Mouse (Mus musculus) hindbrain, embryonic 12.5 days (tissue): ENCODE measurements around the gene Xylt1. TPM values are rescaled to one million over a fixed set of nuclear protein-coding genes. Genes with fewer than 3 reads are reported as not detected.

Source experiments
- ATAC-seq: fragments of 200-750 bp; cut with Nextera tagmentation; 2 replicates; pipeline ENCODE4 v1.8.0; 2017; ENCODE audit warnings: moderate TSS enrichment; ENCODE audit not compliant: low FRiP score
- H3K27ac ChIP-seq: fragments of 300-500 bp; sonication (generic); 2 replicates; pipeline ENCODE4 v1.5.1; 2016; ENCODE audit warnings: mild to moderate bottlenecking
- H3K27me3 ChIP-seq: fragments of 300-500 bp; sonication (generic); 2 replicates; pipeline ENCODE4 v1.6.1; 2016; ENCODE audit warnings: mild to moderate bottlenecking
- H3K36me3 ChIP-seq: fragments of 300-500 bp; sonication (generic); 2 replicates; pipeline ENCODE4 v1.6.1; 2016; ENCODE audit warnings: mild to moderate bottlenecking
- H3K4me1 ChIP-seq: fragments of 300-500 bp; sonication (generic); 2 replicates; pipeline ENCODE4 v1.6.1; 2016
- H3K4me2 ChIP-seq: fragments of 300-500 bp; sonication (generic); replicated peaks from 2 replicates; pipeline ENCODE4 v1.6.1; 2016; ENCODE audit warnings: mild to moderate bottlenecking
- H3K4me3 ChIP-seq: fragments of 300-500 bp; sonication (generic); 2 replicates; pipeline ENCODE4 v1.5.1; 2016; ENCODE audit warnings: mild to moderate bottlenecking
- H3K9ac ChIP-seq: fragments of 300-500 bp; sonication (generic); 2 replicates; pipeline ENCODE4 v1.6.1; 2016; ENCODE audit warnings: mild to moderate bottlenecking, moderate library complexity
- H3K9me3 ChIP-seq: fragments of 300-500 bp; sonication (generic); replicated peaks from 2 replicates; pipeline ENCODE4 v1.6.1; 2016; ENCODE audit warnings: mild to moderate bottlenecking
- WGBS: fragments of 180-500 bp; shearing (Covaris S2); methylation state at CpG from one replicate; pipeline ENCODE4 v1.1.7; 2016; 5-methylcytosine and 5-hydroxymethylcytosine counted together
- polyA plus RNA-seq: library from polyadenylated mRNA; unstranded; fragments of >200 nt; fragmentation: Nextera tagmentation; extraction: Ambion mirVana; gene quantifications from 2 replicates; pipeline ENCODE4 v1.2.1, GENCODE M21; 2016

Gene Xylt1
- polyA plus RNA-seq, 1 experiment from 2014 or later, result 2.4 TPM

DNA sequence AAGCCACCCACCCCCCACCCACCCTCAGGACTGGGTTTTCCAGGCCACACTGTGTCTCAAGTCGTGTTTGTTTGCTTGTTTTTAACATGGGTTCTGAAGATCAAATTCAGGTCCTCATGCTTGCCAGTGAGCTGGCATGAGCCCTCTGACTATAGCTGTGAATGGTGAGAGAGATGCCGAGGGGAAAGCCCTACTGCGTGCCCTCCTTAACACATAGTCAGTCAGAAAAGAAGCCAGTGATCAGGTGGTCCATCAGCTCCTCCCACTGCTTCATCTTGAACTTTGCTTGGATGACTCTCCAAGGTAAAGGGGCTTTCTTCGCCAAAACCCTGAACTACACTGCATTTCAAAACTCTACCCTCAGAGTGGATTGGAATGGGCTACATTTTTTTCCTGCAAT is 183.8 kb downstream of the Xylt1 start:
- Histone ChIP-seq H3K4me3 (no peak overlapping the region), H3K27ac (no peak overlapping the region), H3K9me3 (no peaks in the 10 kb centered on the region), H3K36me3 (no peaks in the 10 kb centered on the region), H3K27me3 (0 out of 2 replicates have a peak, but pooled peaks cover 6% of the 10 kb centered on the region), H3K4me2 (no peak overlapping the region), H3K4me1 (no peaks in the 10 kb centered on the region), H3K9ac (no peak overlapping the region)
- 83% methylated on average over 4 of the region's 4 CpGs for WGBS
- ATAC-seq, result peak; percentile 14; the same call in 1 of the 2 replicates

DNA sequence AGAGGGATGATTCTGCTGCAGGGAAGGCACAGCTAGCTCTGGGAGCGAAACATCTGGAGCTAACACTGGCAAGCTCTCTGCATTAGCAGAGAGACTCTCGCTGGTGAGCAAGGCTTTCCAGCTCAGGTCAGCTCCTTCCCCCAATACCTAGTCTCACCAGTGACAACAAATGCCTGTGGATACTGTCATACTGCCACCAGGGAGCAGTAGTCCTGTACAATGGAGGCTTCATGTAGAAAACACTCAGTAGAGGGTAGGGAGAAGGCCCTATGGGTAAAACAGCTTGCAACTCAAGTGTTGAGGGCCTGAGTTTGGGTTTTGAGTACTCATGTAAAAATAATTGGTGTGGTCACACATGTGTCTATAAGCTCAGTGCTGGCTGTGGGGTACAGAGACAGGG is 185.3 kb downstream of the Xylt1 start:
- H3K4me3 ChIP-seq, result no peak overlapping the region
- ATAC-seq, result no peak
- WGBS, result 74% methylated on average over 2 of the region's 2 CpGs
- H3K27ac ChIP-seq, result no peak overlapping the region
- no peak overlapping the region for H3K9ac ChIP-seq
- H3K9me3 ChIP-seq, result no peaks in the 10 kb centered on the region
- H3K27me3 ChIP-seq, result 0 out of 2 replicates have a peak, but pooled peaks cover 6% of the 10 kb centered on the region
- H3K4me2 ChIP-seq, result no peak overlapping the region
- H3K4me1 ChIP-seq, result no peaks in the 10 kb centered on the region
- no peaks in the 10 kb centered on the region for H3K36me3 ChIP-seq

DNA sequence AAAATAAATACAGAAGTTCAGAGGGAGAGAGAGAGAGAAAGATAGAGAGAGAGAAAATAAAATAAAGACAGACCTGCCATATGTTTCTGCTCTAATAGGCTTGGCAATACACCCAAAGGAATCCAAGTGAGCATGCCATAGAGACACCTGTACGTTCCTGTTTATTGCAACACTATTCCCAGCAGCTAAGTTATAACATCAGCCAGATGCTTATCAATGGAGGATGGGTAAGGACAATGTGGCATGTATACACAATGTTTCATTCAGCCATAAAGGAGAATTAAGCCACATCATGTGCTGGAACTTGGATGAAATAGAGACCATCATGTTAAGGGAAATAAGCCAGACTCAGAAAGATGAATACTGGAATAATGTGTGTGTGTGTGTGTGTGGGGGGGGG is 186.1 kb downstream of the Xylt1 start:
- no peak overlapping the region for H3K4me3 ChIP-seq
- H3K4me2 ChIP-seq, result no peak overlapping the region
- H3K9me3 ChIP-seq, result no peaks in the 10 kb centered on the region
- WGBS, result 87% methylated on average over 1 of the region's 1 CpGs
- 0 out of 2 replicates have a peak, but pooled peaks cover 6% of the 10 kb centered on the region for H3K27me3 ChIP-seq
- no peak overlapping the region for H3K27ac ChIP-seq
- no peaks in the 10 kb centered on the region for H3K36me3 ChIP-seq
- H3K9ac ChIP-seq, result no peak overlapping the region
- H3K4me1 ChIP-seq, result no peaks in the 10 kb centered on the region
- ATAC-seq, result no peak

DNA sequence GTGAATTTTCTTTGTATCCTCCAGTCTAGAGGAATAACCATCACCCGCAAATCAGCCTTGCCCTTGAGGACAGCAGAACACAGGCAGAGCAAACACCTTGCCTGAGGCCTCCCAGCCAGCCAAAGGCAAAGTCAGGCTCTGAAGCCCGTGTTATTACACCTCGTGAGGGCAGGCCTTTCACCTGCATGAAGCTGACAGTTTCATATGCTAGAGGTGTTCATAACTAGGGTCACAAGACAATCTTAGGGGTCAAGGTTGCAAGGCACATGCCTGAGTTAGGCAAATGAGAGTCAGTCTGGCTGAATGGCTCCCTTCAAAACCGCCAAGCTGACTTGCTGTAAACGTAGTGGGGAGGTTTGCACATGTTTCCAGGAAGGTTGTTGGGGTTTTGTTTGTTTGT is 186.5 kb downstream of the Xylt1 start:
- no peak overlapping the region for H3K4me2 ChIP-seq
- no peak overlapping the region for H3K27ac ChIP-seq
- H3K36me3 ChIP-seq, result no peaks in the 10 kb centered on the region
- ATAC-seq, result no peak
- no peak overlapping the region for H3K9ac ChIP-seq
- H3K4me3 ChIP-seq, result no peak overlapping the region
- 85% methylated on average over 5 of the region's 5 CpGs for WGBS
- H3K27me3 ChIP-seq, result 0 out of 2 replicates have a peak, but pooled peaks cover 3% of the 10 kb centered on the region
- no peaks in the 10 kb centered on the region for H3K9me3 ChIP-seq
- no peaks in the 10 kb centered on the region for H3K4me1 ChIP-seq

DNA sequence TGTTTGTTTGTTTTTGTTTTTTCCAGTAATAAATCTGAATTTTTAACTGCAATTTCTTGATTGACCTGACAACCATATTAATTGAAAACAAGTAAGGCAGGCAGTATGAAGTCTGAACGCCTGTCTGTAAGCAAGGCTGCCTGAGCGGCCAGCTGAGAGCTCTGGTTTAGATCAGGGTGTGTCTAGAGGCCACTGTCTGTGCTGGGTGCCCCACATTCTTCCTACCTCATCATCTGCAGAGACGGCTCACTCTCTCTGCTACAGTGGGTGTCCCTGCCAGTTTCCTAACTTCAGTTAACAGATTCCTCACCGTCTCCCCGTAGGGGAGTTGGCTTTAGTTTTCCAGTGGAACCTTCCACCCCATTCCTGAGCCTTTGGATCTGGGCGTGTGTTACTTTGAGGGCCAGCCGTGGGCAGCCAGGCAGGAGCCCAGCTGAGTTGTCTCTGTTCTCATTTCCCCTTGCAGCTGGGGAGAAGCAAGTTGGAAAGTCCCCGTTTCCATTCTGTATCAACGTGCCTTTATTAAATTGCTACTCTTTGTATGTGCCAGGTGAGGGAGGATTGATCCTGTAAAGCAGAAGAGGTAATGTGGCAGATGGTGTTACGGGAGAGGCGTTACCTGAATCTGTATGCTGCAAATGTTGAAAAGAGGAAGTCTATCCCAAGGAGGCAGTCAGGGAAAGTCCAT is 187.0 kb downstream of the Xylt1 start:
- no peaks in the 10 kb centered on the region for H3K9me3 ChIP-seq
- H3K4me2 ChIP-seq, result no peak overlapping the region
- H3K36me3 ChIP-seq, result no peaks in the 10 kb centered on the region
- H3K27ac ChIP-seq, result no peak overlapping the region
- ATAC-seq, result no peak
- H3K9ac ChIP-seq, result no peak overlapping the region
- 84% methylated on average over 11 of the region's 11 CpGs for WGBS
- H3K27me3 ChIP-seq, result 0 out of 2 replicates have a peak, but pooled peaks cover 3% of the 10 kb centered on the region
- H3K4me1 ChIP-seq, result no peaks in the 10 kb centered on the region
- no peak overlapping the region for H3K4me3 ChIP-seq

DNA sequence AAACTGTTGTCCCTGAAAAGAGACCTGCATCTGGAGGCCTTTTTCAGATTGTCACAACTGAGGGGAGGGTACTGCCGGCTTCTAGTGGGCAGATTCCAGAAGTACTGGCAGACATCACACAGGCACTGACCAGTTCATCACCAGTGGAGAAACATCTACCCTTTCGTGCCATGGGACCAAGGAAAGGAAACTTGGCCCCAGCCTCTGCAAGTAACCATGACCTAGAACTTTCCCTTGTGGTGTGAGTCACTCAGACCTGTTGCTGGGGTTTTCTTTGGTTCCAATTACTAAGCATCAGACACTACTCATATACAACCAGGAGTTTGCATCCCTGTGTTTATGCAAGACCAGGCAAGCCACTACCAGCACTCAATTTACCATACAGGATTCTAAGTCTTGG is 190.4 kb downstream of the Xylt1 start:
- H3K27me3 ChIP-seq, result 0 out of 2 replicates have a peak, but pooled peaks cover under 1% of the 10 kb centered on the region
- no peak overlapping the region for H3K9ac ChIP-seq
- no peaks in the 10 kb centered on the region for H3K36me3 ChIP-seq
- no peak for ATAC-seq
- no peak overlapping the region for H3K4me3 ChIP-seq
- no peak overlapping the region for H3K4me2 ChIP-seq
- 97% methylated on average over 2 of the region's 2 CpGs for WGBS
- no peaks in the 10 kb centered on the region for H3K4me1 ChIP-seq
- H3K9me3 ChIP-seq, result no peaks in the 10 kb centered on the region
- no peak overlapping the region for H3K27ac ChIP-seq

DNA sequence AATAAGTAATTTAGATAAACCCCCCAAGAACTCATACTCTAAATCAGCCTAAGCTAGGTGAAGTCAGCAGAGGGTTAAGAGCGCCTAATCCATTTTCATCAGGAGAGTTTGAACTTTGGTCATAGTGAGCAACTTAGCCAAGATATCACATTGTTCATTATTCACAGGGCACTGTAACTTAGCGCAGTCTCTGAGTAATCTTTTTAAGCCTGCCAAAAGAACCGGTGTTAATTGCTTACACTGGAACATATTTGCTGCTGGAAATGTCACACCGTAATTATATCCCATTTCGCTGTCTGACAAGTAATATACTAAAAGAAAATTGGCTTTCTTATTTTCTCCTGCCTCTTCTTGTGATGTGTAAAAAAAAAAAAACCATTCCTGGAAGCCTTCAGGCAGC is 190.9 kb downstream of the Xylt1 start:
- WGBS, result 84% methylated on average over 5 of the region's 5 CpGs

DNA sequence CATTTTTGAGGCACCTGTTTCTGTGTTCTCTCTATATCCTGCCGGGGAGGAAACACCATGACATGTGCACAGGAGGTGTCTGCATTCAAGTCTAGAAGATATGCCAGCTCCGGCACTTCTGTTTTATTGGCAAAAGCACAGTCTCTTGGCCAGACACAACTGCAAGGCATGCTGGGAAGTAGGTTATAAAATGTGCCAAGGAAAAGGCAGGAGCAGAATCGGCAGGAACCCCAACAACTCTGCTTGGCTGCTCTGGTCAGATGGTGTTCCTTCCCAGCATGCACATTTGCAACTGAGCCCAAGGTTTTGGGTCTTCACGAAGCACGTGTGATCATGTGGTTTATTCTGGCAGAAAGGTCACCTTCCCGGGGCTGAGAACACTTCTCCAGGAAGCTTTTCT is 192.4 kb downstream of the Xylt1 start:
- no peaks in the 10 kb centered on the region for H3K4me1 ChIP-seq
- no peaks in the 10 kb centered on the region for H3K36me3 ChIP-seq
- no peaks in the 10 kb centered on the region for H3K27me3 ChIP-seq
- H3K4me3 ChIP-seq, result no peak overlapping the region
- WGBS, result 81% methylated on average over 6 of the region's 6 CpGs
- H3K4me2 ChIP-seq, result no peak overlapping the region
- H3K9me3 ChIP-seq, result no peaks in the 10 kb centered on the region
- H3K9ac ChIP-seq, result no peak overlapping the region
- no peak overlapping the region for H3K27ac ChIP-seq
- ATAC-seq, result no peak

More for the DNA sequence above, 190.9 kb downstream of the Xylt1 start:
- Histone ChIP-seq H3K27ac (no peak overlapping the region), H3K4me1 (no peaks in the 10 kb centered on the region), H3K4me2 (no peak overlapping the region), H3K36me3 (no peaks in the 10 kb centered on the region), H3K9me3 (no peaks in the 10 kb centered on the region), H3K4me3 (no peak overlapping the region), H3K9ac (no peak overlapping the region), H3K27me3 (no peaks in the 10 kb centered on the region)
- ATAC-seq, result no peak

DNA sequence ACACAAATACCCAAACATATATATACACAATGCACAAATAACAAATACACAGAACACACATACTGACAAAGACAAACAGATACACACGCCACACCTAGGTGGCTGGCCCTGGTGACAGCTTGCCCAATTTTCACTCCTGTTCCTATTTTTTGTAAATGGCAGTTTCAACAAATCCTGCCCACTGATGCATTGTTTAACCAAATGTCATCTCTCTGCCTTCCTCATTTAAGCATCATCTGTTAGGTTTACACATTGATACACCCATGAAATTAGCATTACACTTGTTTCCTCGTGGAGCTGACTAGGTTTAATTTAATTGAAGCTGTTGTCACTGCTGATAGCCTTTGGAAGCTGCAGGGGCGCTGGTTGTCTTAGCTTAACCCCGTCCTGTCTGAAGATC is 194.6 kb downstream of the Xylt1 start:
- no peaks in the 10 kb centered on the region for H3K27me3 ChIP-seq
- H3K9ac ChIP-seq, result no peak overlapping the region
- H3K36me3 ChIP-seq, result no peaks in the 10 kb centered on the region
- H3K9me3 ChIP-seq, result no peaks in the 10 kb centered on the region
- no peak for ATAC-seq
- no peak overlapping the region for H3K4me2 ChIP-seq
- H3K4me3 ChIP-seq, result no peak overlapping the region
- H3K27ac ChIP-seq, result no peak overlapping the region
- H3K4me1 ChIP-seq, result no peaks in the 10 kb centered on the region
- 51% methylated on average over 4 of the region's 4 CpGs for WGBS

DNA sequence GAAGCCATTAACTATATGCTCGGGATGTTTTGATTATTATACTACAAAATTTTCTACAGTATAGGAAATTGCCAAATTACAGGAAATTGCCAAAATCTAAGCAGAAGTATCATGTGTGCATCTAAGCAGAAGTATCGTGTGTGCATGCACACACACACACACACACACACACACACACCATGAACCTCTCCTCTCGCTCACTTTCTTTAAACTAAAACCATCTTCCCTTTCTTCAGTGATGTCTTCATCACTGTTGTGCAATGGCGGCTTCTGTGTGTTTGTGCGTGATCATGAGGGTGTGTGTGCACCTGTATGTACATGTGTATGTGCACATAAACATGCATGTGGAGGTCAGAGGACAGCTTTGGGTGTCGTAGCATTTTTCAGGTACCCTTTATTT is 196.3 kb downstream of the Xylt1 start:
- Histone ChIP-seq H3K4me1 (no peaks in the 10 kb centered on the region), H3K36me3 (no peaks in the 10 kb centered on the region), H3K27ac (no peak overlapping the region), H3K4me3 (no peak overlapping the region), H3K27me3 (no peaks in the 10 kb centered on the region), H3K9me3 (no peaks in the 10 kb centered on the region), H3K4me2 (no peak overlapping the region), H3K9ac (no peak overlapping the region)
- ATAC-seq, result no peak
- 92% methylated on average over 6 of the region's 6 CpGs for WGBS

DNA sequence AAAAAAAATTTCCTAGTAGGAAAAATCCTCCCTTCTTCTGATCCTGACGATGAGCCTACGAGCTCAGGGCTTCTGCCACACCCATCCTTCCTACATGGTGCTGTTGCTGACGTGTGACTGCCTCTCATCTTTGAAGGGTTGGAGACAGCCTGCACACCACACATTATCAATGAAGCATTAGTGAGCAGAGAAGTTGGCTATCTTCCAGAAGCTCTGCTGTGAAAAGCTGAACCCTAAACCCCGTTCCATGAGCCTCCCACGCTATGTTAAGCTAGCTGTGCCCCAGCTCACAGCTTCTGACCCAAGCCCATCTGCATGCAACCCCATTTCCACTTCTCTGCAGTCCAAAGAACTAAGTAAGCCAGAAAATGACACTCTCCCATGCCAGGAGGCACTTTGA is 204.4 kb downstream of the Xylt1 start:
- Histone ChIP-seq H3K27me3 (no peaks in the 10 kb centered on the region), H3K36me3 (no peaks in the 10 kb centered on the region), H3K4me1 (peaks cover 4% of the 10 kb centered on the region; the same call in 1 of the 2 replicates), H3K27ac (no peak overlapping the region), H3K9me3 (no peaks in the 10 kb centered on the region), H3K4me2 (no peak overlapping the region), H3K9ac (no peak overlapping the region), H3K4me3 (no peak overlapping the region)
- no peak for ATAC-seq
- 67% methylated on average over 5 of the region's 5 CpGs for WGBS

DNA sequence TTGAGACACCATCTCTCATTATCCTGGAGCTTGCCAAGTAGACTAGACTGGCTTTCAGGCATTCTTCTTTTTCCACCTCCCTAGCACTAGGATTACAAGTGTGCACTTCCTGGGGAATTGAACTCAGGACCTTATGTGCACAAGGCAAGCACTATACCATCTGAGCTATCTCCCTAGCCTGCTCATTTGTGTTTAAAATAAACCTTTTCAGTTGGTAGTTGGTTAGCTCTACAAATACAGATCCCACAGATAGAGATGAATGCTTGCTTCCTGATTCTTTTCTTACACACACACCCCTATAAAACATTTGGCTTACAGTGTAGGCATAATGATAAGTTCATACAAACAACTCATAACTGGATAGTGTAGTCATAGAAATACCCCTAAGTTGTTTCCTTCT is 206.0 kb downstream of the Xylt1 start:
- Histone ChIP-seq H3K4me3 (no peak overlapping the region), H3K9me3 (no peaks in the 10 kb centered on the region), H3K9ac (no peak overlapping the region), H3K4me2 (no peak overlapping the region), H3K27me3 (no peaks in the 10 kb centered on the region), H3K4me1 (peaks cover 4% of the 10 kb centered on the region; the same call in 1 of the 2 replicates), H3K36me3 (no peaks in the 10 kb centered on the region), H3K27ac (no peak overlapping the region)
- ATAC-seq, result no peak

DNA sequence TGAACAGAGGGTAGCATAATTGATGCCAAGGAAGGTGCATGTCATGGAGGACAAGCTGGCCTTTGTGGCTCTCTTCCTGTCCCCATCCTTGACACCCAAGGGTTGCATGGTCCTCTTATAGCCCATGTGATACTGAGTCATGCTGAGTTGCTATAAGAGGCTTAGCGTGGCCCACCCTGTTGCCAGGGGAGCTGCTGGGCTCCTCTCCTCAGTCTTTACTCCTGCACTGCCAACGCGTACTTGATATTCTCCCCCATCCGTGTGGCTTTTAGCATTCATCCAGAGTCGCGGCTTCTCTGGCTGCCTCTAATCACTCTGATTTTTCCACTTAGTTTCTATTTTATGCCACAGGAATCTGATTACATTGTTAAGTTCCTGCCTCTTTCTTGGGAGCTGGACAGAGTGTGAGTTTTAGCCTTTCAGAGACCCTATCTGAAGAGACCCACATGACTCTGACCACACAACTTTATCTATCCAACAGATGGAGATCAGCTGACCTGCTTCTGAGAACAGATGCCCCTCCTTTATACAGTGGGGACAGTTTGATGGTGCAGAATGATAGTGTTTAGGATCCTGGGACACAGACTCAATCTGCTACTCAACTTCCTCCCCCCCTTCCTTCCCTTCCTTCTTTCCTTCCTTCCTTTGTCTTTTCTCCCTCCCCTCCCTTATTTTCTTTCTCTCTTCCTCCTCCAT is 206.6 kb downstream of the Xylt1 start:
- no peak for ATAC-seq
- H3K4me3 ChIP-seq, result no peak overlapping the region
- H3K9me3 ChIP-seq, result no peaks in the 10 kb centered on the region
- no peaks in the 10 kb centered on the region for H3K36me3 ChIP-seq
- H3K4me1 ChIP-seq, result peaks cover 4% of the 10 kb centered on the region; the same call in 1 of the 2 replicates
- H3K27me3 ChIP-seq, result no peaks in the 10 kb centered on the region
- H3K9ac ChIP-seq, result no peak overlapping the region
- no peak overlapping the region for H3K4me2 ChIP-seq
- H3K27ac ChIP-seq, result no peak overlapping the region
- WGBS, result 87% methylated on average over 6 of the region's 6 CpGs
